Mouse (Mus musculus) testis, adult 2 months (tissue): ENCODE measurements at regions not wholly inside any gene's neighbourhood (a gene's known extent, or its start where the extent isn't known, plus 50 kb on each side); places are given as distances from the start of the nearest gene placed in this dataset.

Source experiments
- H3K27ac ChIP-seq: fragments of 200-500 bp; 2 replicates; pipeline ENCODE4 v1.5.1; 2012; ENCODE audit warnings: low read depth, low read length; ENCODE audit not compliant: control insufficient read depth, insufficient read depth
- H3K27me3 ChIP-seq: fragments of 200-500 bp; 2 replicates; pipeline ENCODE4 v1.6.1; 2012; ENCODE audit warnings: mild to moderate bottlenecking, low read length, moderate library complexity; ENCODE audit not compliant: control insufficient read depth, insufficient read depth
- H3K36me3 ChIP-seq: fragments of 200-500 bp; 2 replicates; pipeline ENCODE4 v1.6.1; 2012; ENCODE audit warnings: mild to moderate bottlenecking, low read length; ENCODE audit not compliant: control insufficient read depth, insufficient read depth
- H3K4me1 ChIP-seq: fragments of 200-500 bp; 2 replicates; pipeline ENCODE4 v1.6.1; 2012; ENCODE audit warnings: low read length; ENCODE audit not compliant: control insufficient read depth, insufficient read depth
- H3K4me3 ChIP-seq: fragments of 200-500 bp; 2 replicates; pipeline ENCODE4 v1.5.1; 2012; ENCODE audit warnings: low read depth, mild to moderate bottlenecking, low read length, moderate library complexity, mixed read lengths; ENCODE audit not compliant: control insufficient read depth
- CTCF ChIP-seq: fragments of 200-500 bp; IDR thresholded peaks from 2 replicates; pipeline ENCODE4 v1.5.1; 2012; ENCODE audit warnings: low read depth, mild to moderate bottlenecking, inconsistent platforms, low read length, moderate library complexity; ENCODE audit not compliant: control insufficient read depth, insufficient read depth, insufficient replicate concordance
- POLR2A ChIP-seq: fragments of 200-500 bp; IDR thresholded peaks from 2 replicates; pipeline ENCODE4 v1.6.1; 2012; ENCODE audit warnings: low read depth, mild to moderate bottlenecking, inconsistent platforms, low read length, moderate library complexity; ENCODE audit not compliant: control insufficient read depth

DNA sequence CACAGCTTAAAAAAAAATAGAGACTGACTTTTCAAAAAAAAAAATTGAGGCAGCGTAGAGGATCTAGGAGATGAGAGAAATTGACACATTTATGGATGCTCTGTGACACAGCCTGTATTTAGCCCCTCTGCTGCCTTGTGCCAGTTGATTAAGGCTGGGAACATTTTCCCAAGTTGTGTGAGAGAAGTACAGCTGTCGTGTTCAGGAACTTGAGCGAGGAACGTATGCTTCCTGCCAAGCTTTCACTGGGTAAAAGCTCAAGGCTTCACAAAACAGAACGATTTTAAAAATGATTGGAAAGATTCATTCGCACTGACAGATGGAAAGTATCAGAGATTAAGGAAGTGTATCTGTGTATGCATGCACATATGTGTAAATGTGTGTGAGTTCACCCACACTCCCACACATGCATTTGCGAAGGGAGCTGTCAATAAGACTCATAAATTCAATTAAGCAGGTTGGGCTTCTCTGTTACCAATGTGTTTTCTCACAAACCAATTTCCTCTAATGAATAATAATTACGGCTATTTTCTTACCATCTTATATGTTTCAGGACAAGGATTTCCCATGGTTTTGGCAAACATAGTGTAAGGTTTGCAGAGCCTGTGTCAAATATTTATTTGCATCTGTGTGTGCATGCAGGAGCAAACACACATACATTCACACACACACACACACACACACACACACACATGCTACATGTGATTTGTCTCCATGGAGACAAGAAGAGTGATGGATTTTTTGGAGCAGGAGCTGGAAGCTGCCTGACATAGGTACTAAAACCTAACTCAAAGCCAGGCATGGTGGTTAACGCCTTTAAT is 662.9 kb upstream of the Kirrel3 start:
- no peak for TF ChIP-seq POLR2A
- TF ChIP-seq CTCF: no peak
- Histone ChIP-seq H3K27me3 (no peaks in the 10 kb centered on the region), H3K4me1 (no peaks in the 10 kb centered on the region), H3K36me3 (no peaks in the 10 kb centered on the region), H3K4me3 (no peak overlapping the region), H3K27ac (no peak overlapping the region)

DNA sequence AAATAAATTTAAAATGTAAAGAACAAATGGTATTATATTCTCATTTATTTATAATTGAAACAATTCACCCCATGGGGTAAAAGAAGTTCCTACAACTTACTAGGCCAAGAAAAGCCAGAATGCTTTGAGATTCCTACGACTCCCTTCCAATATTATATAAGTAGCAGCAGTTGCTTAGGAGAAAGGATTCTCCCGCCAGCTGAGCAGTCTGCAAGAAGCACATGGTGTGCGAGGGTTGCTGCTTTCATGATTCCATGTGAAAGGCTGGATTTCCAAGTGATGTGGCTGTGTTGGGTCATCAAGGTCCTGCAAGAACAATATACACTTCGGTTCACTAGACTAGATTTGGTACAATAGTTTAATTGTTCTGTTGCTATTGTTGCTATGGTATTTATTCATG is 659.6 kb upstream of the Kirrel3 start:
- H3K4me3 ChIP-seq: no peak overlapping the region
- no peak for TF ChIP-seq POLR2A
- TF ChIP-seq CTCF: no peak
- no peaks in the 10 kb centered on the region for H3K27me3 ChIP-seq
- H3K36me3 ChIP-seq: no peaks in the 10 kb centered on the region
- no peaks in the 10 kb centered on the region for H3K4me1 ChIP-seq
- no peak overlapping the region for H3K27ac ChIP-seq

DNA sequence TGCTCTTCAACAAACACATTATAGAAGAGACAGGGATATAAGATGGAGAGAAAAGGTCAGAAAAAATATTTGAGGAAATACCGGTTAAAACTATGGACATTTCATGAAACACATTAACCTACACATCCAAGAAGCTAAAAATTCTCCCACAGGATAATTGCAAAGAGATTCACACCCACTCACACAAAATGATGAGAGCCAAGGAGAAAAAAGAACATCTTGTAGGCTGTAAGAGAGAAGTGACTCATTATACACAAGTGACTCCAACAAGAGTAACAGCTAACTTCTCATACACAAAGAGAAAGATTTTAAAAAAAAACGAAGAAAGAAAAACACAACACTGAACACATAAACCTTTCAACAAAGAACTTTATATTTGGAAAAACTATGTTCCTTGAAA is 658.3 kb upstream of the Kirrel3 start:
- no peaks in the 10 kb centered on the region for H3K27me3 ChIP-seq
- no peak overlapping the region for H3K4me3 ChIP-seq
- no peak overlapping the region for H3K27ac ChIP-seq
- no peaks in the 10 kb centered on the region for H3K4me1 ChIP-seq
- H3K36me3 ChIP-seq: no peaks in the 10 kb centered on the region
- TF ChIP-seq CTCF: no peak
- TF ChIP-seq POLR2A: no peak

DNA sequence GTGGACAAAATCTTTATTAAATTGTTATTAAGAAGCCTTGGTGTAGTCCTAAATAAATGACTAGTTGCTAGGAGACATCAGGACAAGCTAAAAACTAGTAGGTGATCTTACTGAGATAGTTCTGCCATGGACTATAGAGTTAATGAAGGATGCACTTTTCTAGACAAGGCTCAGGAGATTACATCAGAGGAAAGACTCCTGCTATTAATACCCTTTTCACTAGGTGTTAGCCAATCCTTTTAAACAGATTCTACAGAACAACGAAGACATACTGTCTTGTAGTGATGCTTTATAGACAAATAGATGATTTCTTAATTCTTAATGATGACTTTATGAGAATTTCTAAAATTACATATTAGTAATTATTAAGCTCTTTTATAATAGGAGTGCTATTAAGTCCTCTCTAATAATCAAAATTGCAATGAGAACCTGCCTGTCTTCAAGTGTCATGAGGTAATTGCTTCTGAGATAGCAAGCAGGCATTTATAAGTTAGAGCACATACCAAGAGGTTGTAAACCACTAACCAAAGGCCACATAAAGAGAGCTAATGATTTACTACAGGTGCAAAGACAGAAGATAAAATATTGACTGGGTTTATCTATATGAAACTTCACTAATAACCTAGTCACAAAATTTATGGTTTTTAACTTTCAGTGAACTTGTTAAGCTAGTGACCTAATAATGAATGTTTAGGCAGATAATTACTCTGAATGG is 647.9 kb upstream of the Kirrel3 start:
- TF ChIP-seq POLR2A (no peak), CTCF (no peak)
- no peak overlapping the region for H3K27ac ChIP-seq

DNA sequence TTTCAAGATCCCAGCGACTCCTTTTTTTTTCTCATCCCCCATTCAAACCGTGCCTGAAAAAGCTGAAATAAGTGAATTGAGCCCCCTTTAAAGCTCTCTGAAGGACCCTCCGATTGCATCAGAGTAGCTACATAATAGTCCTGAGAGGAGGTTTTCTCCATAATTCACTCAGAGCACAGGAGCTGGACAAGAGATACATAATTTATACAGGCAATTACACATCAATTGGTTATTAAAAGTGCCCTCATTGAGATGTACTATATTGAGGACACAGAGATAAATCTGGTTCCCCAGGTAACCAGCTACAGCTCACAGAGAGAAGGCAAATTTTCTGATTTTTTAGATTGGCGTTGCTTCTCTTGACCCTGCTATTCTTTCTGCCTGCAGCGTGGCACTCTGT is 636.1 kb upstream of the Kirrel3 start:
- no peaks in the 10 kb centered on the region for H3K36me3 ChIP-seq
- no peak overlapping the region for H3K27ac ChIP-seq
- no peak overlapping the region for H3K4me3 ChIP-seq
- H3K4me1 ChIP-seq: no peaks in the 10 kb centered on the region
- TF ChIP-seq POLR2A: no peak
- TF ChIP-seq CTCF: no peak
- H3K27me3 ChIP-seq: no peaks in the 10 kb centered on the region

More for the DNA sequence above, 647.9 kb upstream of the Kirrel3 start:
- H3K27me3 ChIP-seq: no peaks in the 10 kb centered on the region
- H3K4me1 ChIP-seq: no peaks in the 10 kb centered on the region
- no peaks in the 10 kb centered on the region for H3K36me3 ChIP-seq
- H3K4me3 ChIP-seq: no peak overlapping the region

DNA sequence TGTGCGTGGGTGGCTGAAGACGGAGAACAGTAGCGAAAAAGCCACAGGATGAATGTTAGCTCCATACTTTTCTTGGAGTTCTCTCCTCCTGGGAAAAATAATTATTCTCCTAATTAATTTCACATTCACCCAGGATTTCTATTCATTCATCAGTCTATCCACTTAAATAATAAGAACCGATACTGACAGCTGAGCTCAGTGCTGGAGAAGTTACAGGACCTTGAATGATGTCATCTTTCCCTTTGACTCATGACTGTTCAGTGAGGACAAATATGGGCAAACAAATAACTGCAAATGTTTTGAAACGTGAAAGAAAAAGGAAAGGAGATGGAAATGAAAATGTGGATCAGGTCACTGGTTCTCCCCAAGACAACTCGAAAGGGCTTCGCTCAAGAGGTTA is 635.7 kb upstream of the Kirrel3 start:
- no peaks in the 10 kb centered on the region for H3K36me3 ChIP-seq
- no peaks in the 10 kb centered on the region for H3K27me3 ChIP-seq
- H3K27ac ChIP-seq: no peak overlapping the region
- TF ChIP-seq POLR2A (no peak), CTCF (no peak)
- no peak overlapping the region for H3K4me3 ChIP-seq
- H3K4me1 ChIP-seq: no peaks in the 10 kb centered on the region

DNA sequence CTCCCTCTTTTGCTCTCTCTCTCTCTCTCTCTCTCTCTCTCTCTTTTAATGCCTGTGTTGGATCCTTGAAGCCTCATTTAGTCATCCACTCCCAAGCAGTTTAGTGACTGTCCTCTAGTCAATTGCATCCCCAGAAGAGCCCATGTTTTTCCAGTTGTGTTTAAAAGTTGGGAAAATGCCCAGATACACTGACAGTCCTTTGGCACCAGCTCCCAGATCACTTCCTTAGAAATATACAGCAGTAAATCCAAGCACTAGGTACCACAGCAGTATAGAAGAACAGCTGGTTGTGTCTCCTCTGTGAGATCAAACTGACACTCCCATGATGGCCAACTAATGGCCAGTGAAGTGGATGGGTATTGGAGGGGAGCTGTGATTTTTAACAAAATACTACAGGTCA is 634.7 kb upstream of the Kirrel3 start:
- TF ChIP-seq CTCF: no peak
- no peak for TF ChIP-seq POLR2A
- no peak overlapping the region for H3K27ac ChIP-seq
- H3K36me3 ChIP-seq: no peaks in the 10 kb centered on the region
- no peak overlapping the region for H3K4me3 ChIP-seq
- no peaks in the 10 kb centered on the region for H3K4me1 ChIP-seq
- no peaks in the 10 kb centered on the region for H3K27me3 ChIP-seq

DNA sequence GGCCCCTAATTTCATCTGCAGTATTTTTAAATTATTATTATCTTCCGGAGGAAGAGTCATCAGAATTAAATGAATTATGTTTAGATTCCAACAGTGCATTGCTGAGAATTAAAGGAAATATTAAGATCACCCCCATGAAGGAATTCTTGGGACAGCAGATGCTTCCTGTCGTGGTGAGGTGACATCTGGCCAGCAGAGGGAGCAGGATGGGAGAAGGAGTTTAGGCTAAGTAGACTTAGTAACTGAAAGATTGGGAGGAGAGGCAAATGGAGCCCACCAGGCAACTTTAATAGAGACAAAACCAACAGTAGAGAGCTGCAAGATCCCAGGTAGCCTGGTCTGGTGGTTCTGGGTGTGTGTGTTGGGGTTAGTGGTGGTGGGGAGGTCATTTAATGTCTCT is 629.5 kb upstream of the Kirrel3 start:
- Histone ChIP-seq H3K27me3 (no peaks in the 10 kb centered on the region), H3K4me3 (no peak overlapping the region), H3K4me1 (no peaks in the 10 kb centered on the region), H3K36me3 (no peaks in the 10 kb centered on the region), H3K27ac (no peak overlapping the region)
- no peak for TF ChIP-seq CTCF
- no peak for TF ChIP-seq POLR2A
